Mouse (Mus musculus) cerebellum, adult 2 months (tissue): ENCODE results near the gene Tmem56.

Experiments used
- CTCF ChIP-seq: fragments of 200-500 bp; IDR thresholded peaks from 2 replicates; pipeline ENCODE4 v1.5.1; 2011; ENCODE audit warnings: low read depth, mild to moderate bottlenecking, control low read depth, low read length, moderate library complexity, borderline replicate concordance; ENCODE audit not compliant: insufficient read depth
- POLR2A ChIP-seq: fragments of 200-500 bp; IDR thresholded peaks from 2 replicates; pipeline ENCODE4 v1.6.1; 2011; ENCODE audit warnings: low read length, control low read depth, borderline replicate concordance; ENCODE audit not compliant: insufficient read depth

DNA sequence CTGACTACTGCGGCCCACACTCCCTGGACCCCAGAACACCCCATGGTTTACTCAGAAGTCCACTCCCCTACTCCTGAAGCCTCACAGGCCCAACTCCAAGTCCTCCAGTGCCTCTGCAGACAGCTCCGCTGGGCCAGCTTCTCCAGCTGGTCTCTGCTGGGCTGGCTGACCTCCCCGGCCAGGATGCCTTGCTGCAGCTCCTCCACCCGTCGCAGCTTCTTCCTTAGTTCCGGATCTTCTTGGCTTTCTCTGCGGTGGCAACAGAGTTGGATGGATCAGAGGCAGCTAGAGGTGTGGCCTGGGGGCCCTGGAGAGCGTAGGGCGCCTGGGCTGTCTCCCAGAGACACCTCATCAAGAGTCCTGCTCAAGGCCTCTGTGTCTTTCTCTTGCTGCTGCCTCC is 32.9 kb downstream of the Tmem56 start:
- no peak for TF ChIP-seq POLR2A
- TF ChIP-seq CTCF, result no peak
